Mouse (Mus musculus) liver, embryonic 16.5 days (tissue): ENCODE measurements around the gene Wdr35. TPM values are rescaled to one million over a fixed set of nuclear protein-coding genes. Genes with fewer than 3 reads are reported as not detected.

Source experiments
- ATAC-seq: fragments of 200-750 bp; cut with Nextera tagmentation; 2 replicates; pipeline ENCODE4 v1.8.0; 2017; ENCODE audit warnings: low read depth, mild to moderate bottlenecking, moderate number of reproducible peaks, moderate library complexity
- H3K27ac ChIP-seq: fragments of 300-500 bp; sonication (generic); 2 replicates; pipeline ENCODE4 v1.5.1; 2014; ENCODE audit warnings: mild to moderate bottlenecking, low read length
- H3K27me3 ChIP-seq: fragments of 300-500 bp; sonication (generic); 2 replicates; pipeline ENCODE4 v1.6.1; 2014; ENCODE audit warnings: low read depth, low read length, mixed read lengths; ENCODE audit not compliant: control insufficient read depth, insufficient read depth
- H3K36me3 ChIP-seq: fragments of 300-500 bp; sonication (generic); 2 replicates; pipeline ENCODE4 v1.6.1; 2014; ENCODE audit warnings: mild to moderate bottlenecking; ENCODE audit not compliant: control insufficient read depth, insufficient read depth
- H3K4me1 ChIP-seq: fragments of 300-500 bp; sonication (generic); 2 replicates; pipeline ENCODE4 v1.6.1; 2014; ENCODE audit warnings: low read depth, low read length, mixed read lengths; ENCODE audit not compliant: control insufficient read depth
- H3K4me2 ChIP-seq: fragments of 300-500 bp; sonication (generic); 2 replicates; pipeline ENCODE4 v1.6.1; 2014; ENCODE audit warnings: low read depth, low read length, mixed read lengths
- H3K4me3 ChIP-seq: fragments of 300-500 bp; sonication (generic); 2 replicates; pipeline ENCODE4 v1.5.1; 2014; ENCODE audit warnings: low read depth, mild to moderate bottlenecking, low read length
- H3K9ac ChIP-seq: fragments of 300-500 bp; sonication (generic); 2 replicates; pipeline ENCODE4 v1.6.1; 2014; ENCODE audit warnings: low read depth, low read length
- H3K9me3 ChIP-seq: fragments of 300-500 bp; sonication (generic); replicated peaks from 2 replicates; pipeline ENCODE4 v1.6.1; 2016; ENCODE audit warnings: low read length; ENCODE audit not compliant: control insufficient read depth
- WGBS: fragments of 180-500 bp; shearing (Covaris S2); extraction: QIAGEN DNeasy Blood & Tissue Kit; methylation state at CpG from one replicate; pipeline ENCODE4 v1.1.7; 2014; ENCODE audit not compliant: insufficient replicate concordance; 5-methylcytosine and 5-hydroxymethylcytosine counted together
- polyA plus RNA-seq: library from polyadenylated mRNA; unstranded; fragments of >200 nt; fragmentation: Nextera tagmentation; extraction: Ambion mirVana; gene quantifications from 2 replicates; pipeline ENCODE4 v1.2.1, GENCODE M21; 2015

The Wdr35 gene
- polyA plus RNA-seq, 1 experiment from 2014 or later, result 1.1 TPM

DNA sequence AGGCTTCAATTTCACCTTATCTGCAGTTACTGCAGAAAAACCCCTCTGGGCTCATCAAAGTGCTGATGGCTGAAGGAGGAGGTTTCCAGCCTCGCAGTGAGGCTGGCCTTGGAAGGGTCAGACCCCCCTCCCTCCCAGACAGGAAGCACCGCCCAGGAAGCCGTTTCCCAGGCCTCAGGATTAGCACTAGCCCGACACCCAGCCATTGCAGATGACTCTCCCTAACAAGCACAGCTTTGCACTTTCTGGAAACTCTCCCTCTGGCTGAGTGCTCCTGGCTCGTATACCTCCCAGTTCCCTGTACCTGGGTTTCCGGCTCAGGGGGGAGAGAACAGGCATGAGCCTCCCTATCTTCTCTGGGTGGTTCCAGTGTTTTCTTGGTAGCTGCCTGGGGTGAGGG lies 77.1 kb downstream of the Wdr35 start:
- no peaks in the 10 kb centered on the region for H3K27me3 ChIP-seq
- no peaks in the 10 kb centered on the region for H3K36me3 ChIP-seq
- no peaks in the 10 kb centered on the region for H3K4me1 ChIP-seq
- 15% methylated on average over 6 of the region's 6 CpGs for WGBS
- no peak overlapping the region for H3K27ac ChIP-seq
- H3K9me3 ChIP-seq, result no peaks in the 10 kb centered on the region
- no peak overlapping the region for H3K9ac ChIP-seq
- H3K4me2 ChIP-seq, result no peak overlapping the region
- no peak overlapping the region for H3K4me3 ChIP-seq
- ATAC-seq, result no peak

DNA sequence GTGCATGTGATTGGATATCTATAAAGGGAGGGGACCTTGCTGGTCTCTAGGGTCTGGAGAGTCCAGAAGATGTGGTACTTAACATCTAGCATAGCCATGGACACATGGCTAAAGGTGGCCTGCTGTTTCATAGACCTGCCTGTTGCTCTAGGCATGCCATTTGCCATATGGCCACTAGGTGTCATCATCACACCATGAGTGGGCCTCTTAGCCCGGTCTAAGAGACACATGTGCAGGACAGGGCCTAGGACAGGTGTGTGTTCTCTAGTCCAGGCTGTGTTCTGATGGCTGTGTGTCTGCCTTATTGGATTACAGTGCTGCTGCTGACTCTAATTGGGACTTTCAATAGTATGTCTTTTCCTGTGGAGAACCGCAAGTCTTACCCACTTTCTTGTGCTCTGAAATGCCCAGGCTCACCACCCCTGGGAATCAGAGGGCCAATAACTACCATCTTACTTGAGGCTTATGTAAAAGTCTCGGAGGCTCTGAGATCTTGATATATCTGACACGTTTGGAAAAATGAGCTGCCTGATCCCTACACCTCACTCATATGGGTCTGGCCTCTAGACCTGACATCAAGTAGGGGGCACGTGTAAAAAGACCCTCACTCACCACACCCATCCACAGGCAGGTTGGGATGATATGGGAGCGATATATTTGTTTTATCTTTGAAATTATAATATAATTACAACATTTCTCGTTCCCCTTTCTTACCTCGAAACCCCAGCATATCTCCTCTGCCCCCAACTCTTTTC lies 78.6 kb downstream of the Wdr35 start:
- Histone ChIP-seq H3K36me3 (no peaks in the 10 kb centered on the region), H3K9ac (no peak overlapping the region), H3K4me1 (no peaks in the 10 kb centered on the region), H3K9me3 (no peaks in the 10 kb centered on the region), H3K4me2 (no peak overlapping the region), H3K4me3 (no peak overlapping the region), H3K27ac (no peak overlapping the region), H3K27me3 (no peaks in the 10 kb centered on the region)
- 46% methylated on average over 8 of the region's 8 CpGs for WGBS
- ATAC-seq, result peak; percentile 32; the same call in 1 of the 2 replicates

DNA sequence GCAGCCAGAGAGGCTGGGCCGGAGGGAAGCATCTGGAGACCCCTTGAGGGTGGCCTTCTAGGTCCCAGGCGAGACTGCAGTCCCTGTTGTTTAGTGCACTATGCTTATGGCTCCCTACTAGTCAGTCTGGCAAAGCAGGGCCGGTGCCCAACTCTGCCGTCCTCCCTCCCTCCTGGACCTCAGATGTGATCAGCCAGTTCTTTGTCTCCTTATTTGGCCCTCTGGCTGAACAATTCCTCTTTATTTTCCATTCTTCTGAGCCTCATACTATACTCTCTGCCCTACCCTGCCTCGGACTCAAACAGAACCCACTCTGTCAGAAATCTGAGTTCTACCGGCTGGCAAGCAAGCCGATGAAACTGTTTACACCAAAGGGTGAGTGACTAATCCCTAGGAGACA lies 79.7 kb downstream of the Wdr35 start:
- no peak for ATAC-seq
- Histone ChIP-seq H3K27me3 (no peaks in the 10 kb centered on the region), H3K9ac (no peak overlapping the region), H3K4me2 (no peak overlapping the region), H3K36me3 (no peaks in the 10 kb centered on the region), H3K4me1 (no peaks in the 10 kb centered on the region), H3K9me3 (no peaks in the 10 kb centered on the region), H3K27ac (no peak overlapping the region), H3K4me3 (no peak overlapping the region)
- WGBS, result 69% methylated on average over 7 of the region's 7 CpGs

DNA sequence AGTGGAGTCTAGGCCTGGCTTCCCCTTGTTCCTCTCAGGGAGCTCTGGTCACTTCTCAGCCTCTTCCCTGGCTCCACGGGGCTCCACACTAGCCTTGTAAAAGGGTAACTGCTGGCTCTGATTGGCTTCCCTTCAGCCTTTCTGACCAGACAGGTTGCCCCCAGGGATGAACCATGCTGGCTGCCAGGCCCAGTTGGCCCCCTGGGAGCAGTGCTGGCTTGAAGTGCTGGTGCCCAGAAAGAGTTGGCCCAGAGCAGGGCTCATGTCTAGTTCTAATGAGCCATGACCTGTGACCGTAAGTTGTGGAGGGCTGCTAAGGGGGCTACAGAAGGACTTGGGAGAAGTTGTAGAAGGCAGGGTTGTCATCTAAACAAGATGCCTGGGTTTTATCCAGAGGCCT lies 80.3 kb downstream of the Wdr35 start:
- Histone ChIP-seq H3K4me2 (no peak overlapping the region), H3K9ac (no peak overlapping the region), H3K27me3 (no peaks in the 10 kb centered on the region), H3K4me3 (no peak overlapping the region), H3K9me3 (no peaks in the 10 kb centered on the region), H3K36me3 (no peaks in the 10 kb centered on the region), H3K27ac (no peak overlapping the region), H3K4me1 (no peaks in the 10 kb centered on the region)
- ATAC-seq, result no peak
- WGBS, result 68% methylated on average over 2 of the region's 2 CpGs

DNA sequence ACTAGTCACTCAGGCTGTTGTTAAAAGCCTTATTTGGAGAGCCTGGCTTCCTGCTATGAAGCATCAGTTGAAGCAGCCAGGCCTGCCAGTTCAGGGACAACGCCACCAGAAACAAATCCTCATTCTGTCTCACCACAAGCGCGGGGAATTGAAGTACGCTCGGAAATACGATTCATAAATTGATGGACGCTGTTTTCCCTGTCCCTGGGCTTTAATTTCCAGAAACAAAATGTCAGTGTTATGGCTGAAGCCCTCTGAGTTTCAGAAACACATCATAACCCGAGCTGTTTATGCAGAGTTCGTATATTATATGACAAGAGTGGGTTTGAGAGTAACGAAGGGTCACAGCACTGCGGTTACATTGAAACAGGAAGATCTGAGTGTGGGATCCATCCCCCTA lies 81.6 kb downstream of the Wdr35 start:
- H3K9ac ChIP-seq, result no peak overlapping the region
- H3K27ac ChIP-seq, result no peak overlapping the region
- no peak for ATAC-seq
- H3K4me1 ChIP-seq, result no peaks in the 10 kb centered on the region
- H3K4me3 ChIP-seq, result no peak overlapping the region
- no peaks in the 10 kb centered on the region for H3K9me3 ChIP-seq
- WGBS, result 53% methylated on average over 11 of the region's 11 CpGs
- no peaks in the 10 kb centered on the region for H3K27me3 ChIP-seq
- H3K4me2 ChIP-seq, result no peak overlapping the region
- H3K36me3 ChIP-seq, result no peaks in the 10 kb centered on the region

DNA sequence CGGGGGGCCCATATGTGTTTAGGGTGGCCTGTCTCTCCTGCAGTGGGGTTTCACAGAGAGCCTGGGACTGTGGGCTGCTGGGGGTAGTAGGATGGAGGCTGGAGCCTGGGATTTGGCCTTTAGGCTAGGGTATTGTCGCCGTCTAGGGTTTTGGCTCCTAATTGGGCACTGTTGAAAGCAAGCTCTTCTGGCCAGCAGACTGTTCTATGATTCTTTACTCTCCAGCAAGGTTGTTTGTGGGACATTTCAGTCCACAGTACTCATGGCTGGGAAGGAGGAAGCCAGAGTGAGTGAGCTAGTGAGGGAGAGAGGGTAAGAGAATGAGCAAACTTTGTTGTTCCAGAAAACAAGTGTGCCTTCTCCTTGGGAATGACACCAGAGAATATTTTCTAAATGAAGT lies 85.8 kb downstream of the Wdr35 start:
- Histone ChIP-seq H3K27me3 (no peaks in the 10 kb centered on the region), H3K4me3 (no peak overlapping the region), H3K36me3 (no peaks in the 10 kb centered on the region), H3K4me2 (no peak overlapping the region), H3K9me3 (no peaks in the 10 kb centered on the region), H3K9ac (no peak overlapping the region), H3K27ac (no peak overlapping the region), H3K4me1 (no peaks in the 10 kb centered on the region)
- 74% methylated on average over 3 of the region's 3 CpGs for WGBS
- ATAC-seq, result no peak

DNA sequence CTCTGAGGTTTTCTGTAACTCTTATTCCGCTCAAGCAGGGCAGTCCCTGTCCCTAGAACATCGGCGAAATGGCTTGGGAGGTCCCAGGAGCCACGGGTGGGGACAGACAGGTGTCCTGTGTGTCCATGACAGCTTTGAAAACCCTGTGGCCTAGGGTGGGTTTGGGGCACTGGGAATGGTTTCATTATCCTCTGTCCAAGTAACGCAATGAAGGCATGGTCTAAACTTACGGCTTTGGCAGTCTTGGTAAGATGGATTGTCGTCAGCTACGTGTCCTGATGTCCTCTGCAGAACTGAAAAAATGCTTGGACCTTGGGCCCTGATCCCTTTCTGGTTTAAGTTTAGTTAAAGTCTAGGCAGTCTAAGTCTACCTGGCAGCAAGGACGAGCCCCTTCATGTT lies 86.3 kb downstream of the Wdr35 start:
- Histone ChIP-seq H3K9ac (no peak overlapping the region), H3K9me3 (no peaks in the 10 kb centered on the region), H3K27ac (no peak overlapping the region), H3K4me1 (no peaks in the 10 kb centered on the region), H3K4me2 (no peak overlapping the region), H3K27me3 (no peaks in the 10 kb centered on the region), H3K4me3 (no peak overlapping the region), H3K36me3 (no peaks in the 10 kb centered on the region)
- no peak for ATAC-seq
- 76% methylated on average over 9 of the region's 9 CpGs for WGBS

DNA sequence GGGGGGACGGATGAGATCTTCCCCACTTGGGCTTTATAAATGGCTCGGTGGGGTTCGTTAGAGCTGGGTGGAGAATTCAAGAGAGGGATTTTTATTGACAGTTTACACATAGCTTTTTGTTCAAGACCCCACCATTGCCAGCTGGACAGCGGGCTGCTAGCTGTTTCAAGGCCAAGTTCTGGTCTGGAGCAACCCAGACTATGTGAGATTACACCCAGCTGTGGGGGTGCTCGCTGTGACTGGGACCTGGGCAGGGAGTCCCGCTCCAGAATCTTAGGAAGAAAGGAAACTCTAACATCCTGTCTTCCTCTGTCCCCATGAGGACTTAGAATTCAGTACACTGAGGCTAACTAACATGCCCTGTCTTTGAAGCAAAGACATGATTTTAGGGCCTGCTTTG lies 89.9 kb downstream of the Wdr35 start:
- Histone ChIP-seq H3K4me3 (no peak overlapping the region), H3K9ac (no peak overlapping the region), H3K4me1 (no peaks in the 10 kb centered on the region), H3K4me2 (no peak overlapping the region), H3K36me3 (no peaks in the 10 kb centered on the region), H3K27me3 (no peaks in the 10 kb centered on the region), H3K9me3 (no peaks in the 10 kb centered on the region), H3K27ac (no peak overlapping the region)
- 47% methylated on average over 6 of the region's 6 CpGs for WGBS
- no peak for ATAC-seq

DNA sequence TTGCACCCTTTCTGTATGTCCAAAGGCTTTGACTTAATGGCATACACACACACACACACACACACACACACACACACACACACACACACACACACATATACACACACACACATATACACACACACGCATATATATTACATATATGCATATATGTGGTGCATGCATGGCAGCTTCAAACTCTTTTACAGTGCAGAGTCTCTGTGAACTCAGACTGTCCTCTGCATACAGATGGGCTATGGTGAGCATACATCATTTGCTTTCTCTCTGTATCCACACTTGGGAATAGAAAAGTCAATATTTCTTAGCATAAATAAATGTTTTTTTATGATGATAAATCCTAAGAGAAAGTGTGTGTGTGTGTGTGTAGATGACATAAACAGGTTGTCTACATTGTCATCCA lies 97.4 kb downstream of the Wdr35 start:
- H3K4me2 ChIP-seq, result no peak overlapping the region
- H3K9ac ChIP-seq, result no peak overlapping the region
- H3K4me1 ChIP-seq, result no peaks in the 10 kb centered on the region
- WGBS, result 55% methylated on average over 1 of the region's 1 CpGs
- H3K27ac ChIP-seq, result no peak overlapping the region
- H3K4me3 ChIP-seq, result no peak overlapping the region
- no peak for ATAC-seq
- H3K27me3 ChIP-seq, result no peaks in the 10 kb centered on the region
- H3K36me3 ChIP-seq, result no peaks in the 10 kb centered on the region
- H3K9me3 ChIP-seq, result no peaks in the 10 kb centered on the region
